In the genomic region with DNA sequence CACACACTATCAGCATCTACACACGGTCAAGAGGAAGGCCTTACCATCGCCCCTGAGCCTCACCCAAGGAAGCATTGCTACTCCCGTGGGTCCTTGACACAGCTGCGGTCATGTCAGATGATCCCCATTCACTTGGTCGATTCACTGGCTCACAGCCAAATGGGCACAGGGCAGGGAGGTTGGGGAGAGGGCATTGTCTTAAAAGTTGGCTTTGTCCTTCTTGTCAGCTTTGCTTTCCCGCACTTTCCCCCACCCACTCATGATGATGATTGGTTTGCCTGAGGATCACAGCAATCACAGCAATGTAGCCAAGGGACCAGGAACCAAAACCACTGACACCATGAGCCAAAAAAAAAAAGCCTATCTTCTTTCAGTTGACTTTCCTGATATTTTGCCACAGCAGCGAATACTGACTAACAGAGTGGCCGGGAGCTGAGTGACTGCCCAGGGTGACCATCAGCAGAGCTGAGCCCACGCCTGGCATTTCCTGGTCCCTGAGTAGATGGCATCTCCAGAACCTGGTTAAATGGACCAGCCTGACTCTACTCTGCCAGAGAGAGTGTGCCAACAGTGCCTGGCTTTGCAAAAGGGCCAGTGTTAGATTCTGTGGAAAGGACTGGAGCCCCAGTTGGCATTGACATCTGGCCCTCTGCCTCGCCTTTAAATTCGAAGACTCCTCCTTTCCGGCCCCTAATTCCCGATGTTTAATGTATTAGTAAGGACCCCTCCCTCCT, we compare ENCODE assay signal across 15 mouse cellular contexts. TPM values are rescaled to one million over a fixed set of nuclear protein-coding genes. Genes with fewer than 3 reads are reported as not detected.
DNase-seq lines count a peak whose midpoint lies in the region; ATAC-seq and TF ChIP-seq lines count a peak whose summit lies in the region.
"Had no signal": no experiment of that assay in that cellular context is flagged by ENCODE, and none has a peak within 500 bp of the region (broad histone marks: within the 10 kb centered on the region; RNA-seq: fewer than 3 reads in every experiment).

No protein-coding gene starts in this region.

- TF ChIP-seq POLR2A in heart, adult 2 months (IDR thresholded peaks at IDR 0.05; ENCODE audit: insufficient read depth, low read depth, low read length): no peak

- H3K4me3 ChIP-seq in heart, adult 2 months: no peak overlapping the region
- H3K4me3 ChIP-seq in lung, embryonic 14.5 days (ENCODE audit: low read depth, low read length): no peak overlapping the region
- H3K4me3 ChIP-seq in intestine, embryonic 15.5 days (replicated peaks): no peak overlapping the region
- H3K4me3 ChIP-seq in stomach, embryonic 15.5 days (replicated peaks): no peak overlapping the region
- H3K4me3 ChIP-seq: hindbrain, embryonic 10.5 days; layer of hippocampus, adult 2 months had no signal

- ATAC-seq in lung, embryonic 14.5 days (ENCODE audit: insufficient read depth): no peak
- no peak for ATAC-seq in intestine, embryonic 15.5 days
- no peak for ATAC-seq in stomach, embryonic 15.5 days (ENCODE audit: insufficient read depth, low FRiP score, low read depth)

- H3K4me1 ChIP-seq in heart, adult 2 months (ENCODE audit: control insufficient read depth, insufficient read depth, low read length): no peaks in the 10 kb centered on the region; the same call in 1 of the 2 replicates
- H3K4me1 ChIP-seq in lung, embryonic 14.5 days (ENCODE audit: insufficient read depth): peaks cover 5% of the 10 kb centered on the region; the same call in 1 of the 2 replicates
- peaks cover 7% of the 10 kb centered on the region; the same call in 1 of the 2 replicates for H3K4me1 ChIP-seq in intestine, embryonic 15.5 days (replicated peaks)
- H3K4me1 ChIP-seq in stomach, embryonic 15.5 days: peaks cover 13% of the 10 kb centered on the region; the same call in 1 of the 2 replicates

- DNase-seq in heart, adult 2 months: no peak
- DNase-seq in heart, adult 9 months (ENCODE audit: low spot score in 2 of 2): no peak
- no peak for DNase-seq in lung, embryonic 14.5 days
- no peak for DNase-seq in lung, postnatal 10 days
- DNase-seq in right cerebral cortex, postnatal 4 days: no peak
- DNase-seq: cerebellum, adult 18-20 months; kidney, adult 2 months; thymus, adult 2 months had no signal

- 82% methylated on average over 13 of the region's 13 CpGs for WGBS in heart, adult 2 months
- WGBS in lung, embryonic 14.5 days: 84% methylated on average over 13 of the region's 13 CpGs
- 90% methylated on average over 13 of the region's 13 CpGs for WGBS in intestine, embryonic 15.5 days
- WGBS in stomach, embryonic 15.5 days: 86% methylated on average over 13 of the region's 13 CpGs

- H3K27ac ChIP-seq in heart, adult 2 months: peak overlapping the region; percentile 48
- peak overlapping the region; percentile 91 for H3K27ac ChIP-seq in lung, embryonic 14.5 days (ENCODE audit: low read depth)
- H3K27ac ChIP-seq in intestine, embryonic 15.5 days: peak overlapping the region; percentile 93
- H3K27ac ChIP-seq in stomach, embryonic 15.5 days: peak overlapping the region; percentile 95
- H3K27ac ChIP-seq: layer of hippocampus, adult 2 months had no signal

- H3K9me3 ChIP-seq in lung, embryonic 14.5 days (ENCODE audit: low read depth, low read length): no peaks in the 10 kb centered on the region
- no peaks in the 10 kb centered on the region for H3K9me3 ChIP-seq in intestine, embryonic 15.5 days
- no peaks in the 10 kb centered on the region for H3K9me3 ChIP-seq in stomach, embryonic 15.5 days
- H3K9me3 ChIP-seq: hindbrain, embryonic 10.5 days had no signal

- TF ChIP-seq EP300 in heart, adult 2 months (IDR thresholded peaks at IDR 0.05; ENCODE audit: insufficient read depth, low read depth, low read length): no peak

- no peaks in the 10 kb centered on the region for H3K27me3 ChIP-seq in heart, adult 2 months (ENCODE audit: control insufficient read depth, insufficient read depth, low read length)
- no peaks in the 10 kb centered on the region for H3K27me3 ChIP-seq in lung, embryonic 14.5 days (ENCODE audit: insufficient read depth, low read length)
- H3K27me3 ChIP-seq in intestine, embryonic 15.5 days (replicated peaks): no peaks in the 10 kb centered on the region
- H3K27me3 ChIP-seq in stomach, embryonic 15.5 days (replicated peaks): no peaks in the 10 kb centered on the region

- no peaks in the 10 kb centered on the region for H3K79me2 ChIP-seq in heart, adult 2 months (replicated peaks; ENCODE audit: control insufficient read depth, insufficient read depth, low read length)

- intact Hi-C loops in heart, adult 2 months (cut with DNase I): no loop called here

- H3K36me3 ChIP-seq in heart, adult 2 months (ENCODE audit: control insufficient read depth, insufficient read depth, low read length): no peaks in the 10 kb centered on the region
- no peaks in the 10 kb centered on the region for H3K36me3 ChIP-seq in lung, embryonic 14.5 days (ENCODE audit: insufficient read depth)
- no peaks in the 10 kb centered on the region for H3K36me3 ChIP-seq in intestine, embryonic 15.5 days
- H3K36me3 ChIP-seq in stomach, embryonic 15.5 days: no peaks in the 10 kb centered on the region
- H3K36me3 ChIP-seq: hindbrain, embryonic 10.5 days had no signal

- TF ChIP-seq CTCF in heart, adult 2 months (IDR thresholded peaks at IDR 0.05): no peak
- TF ChIP-seq CTCF in lung, embryonic 14.5 days (IDR thresholded peaks at IDR 0.05; ENCODE audit: low read depth): no peak

- H3K9ac ChIP-seq in heart, adult 2 months (ENCODE audit: low read depth, low read length): no peak overlapping the region
- no peak overlapping the region for H3K9ac ChIP-seq in lung, embryonic 14.5 days
- no peak overlapping the region for H3K9ac ChIP-seq in intestine, embryonic 15.5 days
- no peak overlapping the region for H3K9ac ChIP-seq in stomach, embryonic 15.5 days

- no peak overlapping the region for H3K4me2 ChIP-seq in lung, embryonic 14.5 days
- H3K4me2 ChIP-seq in intestine, embryonic 15.5 days (replicated peaks): no peak overlapping the region
- no peak overlapping the region for H3K4me2 ChIP-seq in stomach, embryonic 15.5 days

RNA-seq across cellular contexts. Expression of gene Col6a2, which starts 18.6 kb away (rescaled TPM):
- total RNA-seq in heart, adult 2 months (2021): 10 to 100 TPM; 36.0 to 65.5 TPM
- 70.2 and 89.7 TPM in 2 replicates for polyA plus RNA-seq in heart, adult 2 months (2012; rRNA removed)
- polyA plus RNA-seq in lung, embryonic 14.5 days (2014; fragmentation: Nextera tagmentation; extraction: Ambion mirVana): 168 and 170 TPM in 2 replicates
- 274 and 282 TPM in 2 replicates for polyA plus RNA-seq in intestine, embryonic 15.5 days (2015; fragmentation: Nextera tagmentation; extraction: Ambion mirVana)
- polyA plus RNA-seq in stomach, embryonic 15.5 days (2015; fragmentation: Nextera tagmentation; extraction: Ambion mirVana): 294 and 297 TPM in 2 replicates
- total RNA-seq: granulocyte monocyte progenitor cell, adult 5-6 weeks; MEL; monocyte, adult 5-6 weeks had no signal
